8 mouse cellular contexts compared by ENCODE assay signal in the genomic region with DNA sequence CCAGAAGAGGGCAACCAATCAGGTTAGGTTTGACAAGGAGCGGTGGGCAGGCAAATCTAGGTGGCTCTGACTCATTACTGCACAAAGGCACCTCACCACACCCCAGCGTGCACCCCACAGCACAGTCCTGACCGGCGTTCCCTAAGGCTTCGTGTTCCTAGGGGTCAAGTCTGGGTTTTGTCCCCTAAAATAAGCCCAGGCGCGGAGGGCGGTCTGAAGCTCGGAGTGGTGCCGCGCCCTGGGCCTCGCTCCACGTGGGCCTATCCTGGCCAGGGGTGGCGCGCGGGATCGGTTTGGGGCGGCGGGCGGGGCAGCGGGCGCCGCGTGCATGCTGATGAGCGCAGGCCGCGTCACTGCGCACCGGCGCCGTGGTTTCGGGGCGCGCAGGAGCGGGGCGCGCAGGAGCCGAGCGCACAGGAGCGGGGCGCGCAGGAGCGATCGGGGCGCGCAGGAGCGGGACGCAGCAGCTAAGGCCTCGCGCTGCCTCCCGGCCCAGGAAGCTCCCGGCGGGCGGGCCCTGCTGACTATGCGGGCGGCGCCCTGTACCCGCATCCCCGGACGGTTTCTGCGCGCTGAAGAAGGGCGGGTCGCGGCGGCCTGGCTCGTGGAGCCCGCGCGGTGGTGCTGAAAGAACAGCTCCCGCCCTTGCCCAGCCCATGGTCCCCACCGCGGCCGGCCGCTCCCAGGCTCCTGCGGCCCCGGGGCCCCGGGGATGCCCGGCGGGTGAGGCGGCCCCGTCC. TPM values are rescaled to one million over a fixed set of nuclear protein-coding genes. Genes with fewer than 3 reads are reported as not detected.
DNase-seq lines count a peak whose midpoint lies in the region; ATAC-seq and TF ChIP-seq lines count a peak whose summit lies in the region.

Galnt9 (plus strand) TSS at position 405 of the 740 bp plus-strand sequence.

- under 1% methylated on average over 74 of the region's 82 CpGs for WGBS in embryonic facial prominence, embryonic 15.5 days
- 2% methylated on average over 48 of the region's 82 CpGs for WGBS in heart, postnatal 0 days
- WGBS in liver, embryonic 13.5 days (ENCODE audit: insufficient replicate concordance) = 3% methylated on average over 55 of the region's 82 CpGs
- WGBS in neural tube, embryonic 12.5 days = under 1% methylated on average over 82 of the region's 82 CpGs

- H3K27me3 ChIP-seq in embryonic facial prominence, embryonic 15.5 days = peaks cover 61% of the 10 kb centered on the region
- H3K27me3 ChIP-seq in heart, postnatal 0 days (ENCODE audit: control insufficient read depth, insufficient read depth, low read length) = peaks cover 79% of the 10 kb centered on the region
- peaks cover 70% of the 10 kb centered on the region for H3K27me3 ChIP-seq in liver, embryonic 13.5 days
- H3K27me3 ChIP-seq in neural tube, embryonic 12.5 days (replicated peaks) = peaks cover 38% of the 10 kb centered on the region

- peak; percentile 32 for DNase-seq in urinary bladder, adult 2 months (ENCODE audit: low spot score)
- DNase-seq in urinary bladder, postnatal 10 days (ENCODE audit: low spot score) = no peak
- peak; percentile 78 for DNase-seq in heart, postnatal 0 days (ENCODE audit: low spot score)
- DNase-seq in kidney, postnatal 14 days = peak; percentile 81
- peak; percentile 3 for DNase-seq in liver, embryonic 13.5 days
- peak; percentile 72 for DNase-seq in thymus, postnatal 4 days

- TF ChIP-seq CTCF in heart, postnatal 0 days (IDR thresholded peaks at IDR 0.05; ENCODE audit: low read depth) = no peak

- peaks cover 11% of the 10 kb centered on the region for H3K4me1 ChIP-seq in embryonic facial prominence, embryonic 15.5 days
- H3K4me1 ChIP-seq in heart, postnatal 0 days (ENCODE audit: control insufficient read depth, insufficient read depth) = no peaks in the 10 kb centered on the region
- 0 out of 2 replicates have a peak, but pooled peaks cover 5% of the 10 kb centered on the region for H3K4me1 ChIP-seq in liver, embryonic 13.5 days (replicated peaks)
- H3K4me1 ChIP-seq in neural tube, embryonic 12.5 days = peaks cover 22% of the 10 kb centered on the region

- H3K36me3 ChIP-seq in embryonic facial prominence, embryonic 15.5 days = no peaks in the 10 kb centered on the region
- no peaks in the 10 kb centered on the region for H3K36me3 ChIP-seq in heart, postnatal 0 days (replicated peaks; ENCODE audit: control insufficient read depth, insufficient read depth, low read length)
- no peaks in the 10 kb centered on the region for H3K36me3 ChIP-seq in liver, embryonic 13.5 days
- no peaks in the 10 kb centered on the region for H3K36me3 ChIP-seq in neural tube, embryonic 12.5 days

- peak; percentile 67 for ATAC-seq in embryonic facial prominence, embryonic 15.5 days (ENCODE audit: insufficient number of reproducible peaks, low FRiP score, low TSS enrichment, low read depth)
- peak; percentile 83 for ATAC-seq in heart, postnatal 0 days (ENCODE audit: insufficient read depth, low read depth)
- ATAC-seq in liver, embryonic 13.5 days (ENCODE audit: low read depth) = peak; percentile 34; the same call in 1 of the 2 replicates
- ATAC-seq in neural tube, embryonic 12.5 days (ENCODE audit: low FRiP score, low read depth) = peak; percentile 63

- H3K9me3 ChIP-seq in embryonic facial prominence, embryonic 15.5 days (replicated peaks) = no peaks in the 10 kb centered on the region
- no peaks in the 10 kb centered on the region for H3K9me3 ChIP-seq in heart, postnatal 0 days (replicated peaks; ENCODE audit: control insufficient read depth, low read length)
- no peaks in the 10 kb centered on the region for H3K9me3 ChIP-seq in liver, embryonic 13.5 days (replicated peaks)
- no peaks in the 10 kb centered on the region for H3K9me3 ChIP-seq in neural tube, embryonic 12.5 days

- H3K27ac ChIP-seq in embryonic facial prominence, embryonic 15.5 days (replicated peaks) = no peak within 1 kb of the TSS
- H3K27ac ChIP-seq in heart, postnatal 0 days (ENCODE audit: low read depth) = no peak within 1 kb of the TSS
- H3K27ac ChIP-seq in liver, embryonic 13.5 days = no peak within 1 kb of the TSS
- no peak within 1 kb of the TSS for H3K27ac ChIP-seq in neural tube, embryonic 12.5 days

- TF ChIP-seq EP300 in heart, postnatal 0 days (IDR thresholded peaks at IDR 0.05; ENCODE audit: low read depth) = no peak

- peak within 1 kb of the TSS; percentile 84 for H3K4me2 ChIP-seq in embryonic facial prominence, embryonic 15.5 days (replicated peaks)
- peak within 1 kb of the TSS; percentile 42 for H3K4me2 ChIP-seq in heart, postnatal 0 days (ENCODE audit: low read depth, low read length)
- H3K4me2 ChIP-seq in liver, embryonic 13.5 days = peak within 1 kb of the TSS; percentile 42
- peak within 1 kb of the TSS; percentile 71 for H3K4me2 ChIP-seq in neural tube, embryonic 12.5 days (replicated peaks)

- H3K9ac ChIP-seq in embryonic facial prominence, embryonic 15.5 days = no peak within 1 kb of the TSS
- no peak within 1 kb of the TSS for H3K9ac ChIP-seq in heart, postnatal 0 days (replicated peaks; ENCODE audit: low read depth, low read length)
- no peak within 1 kb of the TSS for H3K9ac ChIP-seq in liver, embryonic 13.5 days
- peak within 1 kb of the TSS; percentile 66 for H3K9ac ChIP-seq in neural tube, embryonic 12.5 days

- H3K4me3 ChIP-seq in embryonic facial prominence, embryonic 15.5 days (replicated peaks) = peak within 1 kb of the TSS; percentile 44
- H3K4me3 ChIP-seq in heart, postnatal 0 days (ENCODE audit: low read depth, low read length) = no peak within 1 kb of the TSS; the same call in 1 of the 2 replicates
- peak within 1 kb of the TSS; percentile 21 for H3K4me3 ChIP-seq in liver, embryonic 13.5 days (replicated peaks)
- peak within 1 kb of the TSS; percentile 47 for H3K4me3 ChIP-seq in neural tube, embryonic 12.5 days

RNA-seq across cellular contexts. Expression of gene Galnt9, which starts in this region (rescaled TPM):
- 3.9 and 4.0 TPM in 2 replicates for polyA plus RNA-seq in urinary bladder, adult 2 months (2012; rRNA removed)
- 1.6 and 1.7 TPM in 2 replicates for polyA plus RNA-seq in embryonic facial prominence, embryonic 15.5 days (2015; fragmentation: Nextera tagmentation; extraction: Ambion mirVana)
- total RNA-seq in heart, postnatal 0 days (2014; rRNA removed; ENCODE audit: low replicate concordance) = not detected in 2 replicates
- polyA plus RNA-seq in heart, postnatal 0 days (2015; fragmentation: Nextera tagmentation; extraction: Ambion mirVana) = not detected in 2 replicates
- polyA plus RNA-seq in liver, embryonic 13.5 days (2015; fragmentation: Nextera tagmentation; extraction: Ambion mirVana) = not detected in 2 replicates
- polyA plus RNA-seq in neural tube, embryonic 12.5 days (2016; fragmentation: Nextera tagmentation; extraction: Ambion mirVana) = 10.6 and 15.0 TPM in 2 replicates

Comparison
In these comparisons a context has a peak if more than half of its experiments do, and no peak if none do; other contexts are left out.
1. Peak in DNase-seq, ATAC-seq and H3K4me2 ChIP-seq in heart, postnatal 0 days; RNA of the gene not detected or under 1 TPM.
2. Peak in DNase-seq, ATAC-seq, H3K4me3 ChIP-seq and H3K4me2 ChIP-seq in liver, embryonic 13.5 days; RNA of the gene not detected or under 1 TPM.